Mouse (Mus musculus) CD4-positive, CD25-positive, alpha-beta regulatory T cell, adult 9 weeks (primary cell): ENCODE results near the gene Zfp759. TPM values are rescaled to one million over a fixed set of nuclear protein-coding genes. Genes with fewer than 3 reads are reported as not detected.

Source experiments
- polyA plus RNA-seq: library from polyadenylated mRNA; unstranded; fragments of 100-300 nt; shearing (Covaris generic); gene quantifications from one replicate; pipeline ENCODE4 v1.2.1, GENCODE M21; 2017

Gene Zfp759
- 2.7 TPM for polyA plus RNA-seq

DNA sequence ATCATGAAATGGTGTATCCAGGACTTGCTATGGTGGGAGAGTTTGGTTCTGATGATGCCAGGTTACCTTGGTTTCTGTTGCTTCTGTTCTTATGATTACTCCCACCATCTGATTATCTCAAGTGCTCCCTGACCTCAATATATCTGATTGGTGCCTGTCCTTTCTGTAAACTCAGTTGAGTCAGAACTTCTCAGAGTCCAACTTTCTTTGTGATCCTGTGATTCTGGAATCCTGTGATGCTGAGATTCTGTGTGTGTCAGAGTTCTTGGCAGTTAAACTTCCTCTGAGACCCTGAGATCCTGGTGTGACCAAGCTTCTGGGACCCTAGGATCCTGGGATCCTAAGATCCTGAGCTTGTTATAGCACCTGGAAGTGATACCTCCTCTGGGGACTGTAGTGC, at the start of gene Zfp759:
Zfp759 (plus strand) TSS at position 301 of the 400 bp plus-strand sequence.

GRCm38 (mm10) chr13:67097876-67098275, 23.6 kb upstream of the Zfp759 start, which contains the start of gene Zfp708:
Gene Zfp708 (minus strand): TSS chr13:67097976.

DNA sequence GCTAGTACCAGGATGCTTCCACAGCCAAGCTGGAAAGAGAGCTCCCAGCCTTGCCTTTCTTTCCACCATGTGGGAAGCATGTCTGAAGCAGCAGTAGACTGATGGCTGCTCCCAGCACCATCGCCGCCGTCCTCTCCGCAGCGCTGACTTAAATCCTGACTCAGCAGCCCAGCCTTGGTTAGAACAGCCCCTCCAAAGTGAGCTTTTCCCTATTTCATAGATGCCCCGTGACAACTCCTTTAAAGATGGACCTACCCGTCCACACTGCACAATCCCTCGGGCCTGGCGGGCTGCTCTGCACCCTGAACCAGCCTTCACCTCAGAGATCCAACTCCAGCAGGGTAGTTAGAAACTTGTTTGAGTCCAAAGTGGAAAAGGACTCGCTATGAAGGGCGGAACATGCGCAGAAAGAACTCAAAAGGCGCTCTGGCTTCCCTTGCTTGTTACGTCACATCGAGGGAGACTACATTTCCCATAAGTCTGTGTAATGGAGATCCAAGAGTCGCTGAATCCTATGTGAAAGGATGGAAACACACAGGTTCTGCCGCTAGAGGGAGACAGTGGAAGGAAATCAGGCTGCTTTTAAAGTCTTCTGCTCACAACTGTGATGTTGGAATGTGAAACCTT, 13.2 kb upstream of the Zfp759 start, which contains the start of gene Gm28557:
Gm28557 (minus strand) TSS at position 411 of the 627 bp plus-strand sequence.

GRCm38 (mm10) chr13:67116163-67116562, 5.3 kb upstream of the Zfp759 start, which contains the start of gene Rslcan18:
Gene Rslcan18 (minus strand): TSS chr13:67116263.

DNA sequence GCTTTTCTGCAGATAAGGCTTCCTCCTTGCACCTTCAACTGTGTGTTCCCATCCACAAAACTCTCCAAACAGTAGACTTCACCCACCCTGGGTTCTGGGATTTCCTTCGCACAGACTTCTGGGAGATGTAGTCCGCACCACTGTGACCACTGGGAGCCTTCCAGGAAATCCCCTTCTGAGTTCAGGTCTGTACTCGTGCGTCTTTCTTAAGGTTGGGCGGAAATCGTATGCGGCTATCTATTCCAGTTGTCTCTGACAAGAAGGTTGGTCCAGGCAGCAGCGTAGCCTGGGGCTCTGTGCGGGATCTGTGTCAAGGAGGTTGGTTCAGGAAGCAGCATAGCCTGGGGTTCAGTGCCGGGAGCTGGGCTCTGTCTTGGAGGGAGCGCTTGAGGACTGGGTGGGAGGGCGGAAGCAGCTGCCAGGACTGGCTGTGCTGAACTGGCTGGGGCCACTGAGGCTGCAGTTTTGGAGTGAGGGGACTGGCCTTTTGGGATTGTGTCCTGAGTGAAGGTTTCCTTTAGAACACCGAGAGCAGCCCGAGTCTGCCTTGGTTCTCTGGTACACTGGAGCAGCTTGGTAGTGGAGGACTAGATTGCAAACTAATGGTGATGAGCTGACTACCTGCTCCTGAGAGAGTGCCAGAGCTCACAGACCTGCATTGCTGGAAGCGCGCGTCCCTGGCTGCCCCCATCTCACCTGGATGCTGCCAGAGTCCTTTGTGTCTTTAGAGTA, 51.7 kb downstream of the Zfp759 start, which contains the start of gene Rsl1:
Rsl1 (plus strand) TSS at position 192 of the 732 bp plus-strand sequence.

Other genes starting within 250 kb of the Zfp759 start
- gene Gm10767, start 216.7 kb upstream of the Zfp759 start, polyA plus RNA-seq, result 1.3 TPM
- 8.4 TPM for gene Zfp712, start 60.5 kb upstream of the Zfp759 start, polyA plus RNA-seq
- 8.0 TPM for gene Zfp708, start 23.7 kb upstream of the Zfp759 start, polyA plus RNA-seq
- 3.6 TPM for gene Gm28557, start 13.1 kb upstream of the Zfp759 start, polyA plus RNA-seq
- gene Rslcan18, start 5.4 kb upstream of the Zfp759 start, polyA plus RNA-seq, result 0.27 TPM
- 19.7 TPM for gene Rsl1, start 51.5 kb downstream of the Zfp759 start, polyA plus RNA-seq
- 7.0 TPM for gene Zfp455, start 72.8 kb downstream of the Zfp759 start, polyA plus RNA-seq
- gene Zfp458, start 156.8 kb downstream of the Zfp759 start, polyA plus RNA-seq, result 3.1 TPM
- 1.0 TPM for gene Zfp457, start 184.8 kb downstream of the Zfp759 start, polyA plus RNA-seq
- gene Zfp595, start 210.9 kb downstream of the Zfp759 start, polyA plus RNA-seq, result 7.4 TPM
- gene Gm28044, start 238.9 kb downstream of the Zfp759 start, polyA plus RNA-seq, result 0.76 TPM
- gene Zfp953, start 238.9 kb downstream of the Zfp759 start, polyA plus RNA-seq, result 2.3 TPM